Mouse (Mus musculus) heart, embryonic 16.5 days (tissue): Measurements from ENCODE around the gene Eif3j1. TPM values are rescaled to one million over a fixed set of nuclear protein-coding genes. Genes with fewer than 3 reads are reported as not detected.
"Not testable (repeated sequence)": the region's sequence is repeated elsewhere in the genome, so short reads cannot be mapped to it uniquely, and the experiment has no call there.

ENCODE experiments used
- ATAC-seq: fragments of 200-750 bp; cut with Nextera tagmentation; replicated peaks from 2 replicates; pipeline ENCODE4 v1.8.0; 2017; ENCODE audit warnings: moderate number of reproducible peaks; ENCODE audit not compliant: insufficient read depth, low FRiP score; ENCODE audit errors: extremely low read depth
- H3K27ac ChIP-seq: fragments of 300-500 bp; sonication (generic); 2 replicates; pipeline ENCODE4 v1.5.1; 2014; ENCODE audit warnings: mild to moderate bottlenecking, low read length, control low read depth, moderate library complexity
- H3K27me3 ChIP-seq: fragments of 300-500 bp; sonication (generic); 2 replicates; pipeline ENCODE4 v1.6.1; 2014; ENCODE audit warnings: low read length, mixed read lengths; ENCODE audit not compliant: control insufficient read depth, insufficient read depth
- H3K36me3 ChIP-seq: fragments of 300-500 bp; sonication (generic); 2 replicates; pipeline ENCODE4 v1.6.1; 2014; ENCODE audit not compliant: control insufficient read depth, insufficient read depth
- H3K4me1 ChIP-seq: fragments of 300-500 bp; sonication (generic); 2 replicates; pipeline ENCODE4 v1.6.1; 2014; ENCODE audit warnings: low read length, mixed read lengths; ENCODE audit not compliant: control insufficient read depth, insufficient read depth
- H3K4me2 ChIP-seq: fragments of 300-500 bp; sonication (generic); 2 replicates; pipeline ENCODE4 v1.6.1; 2014; ENCODE audit warnings: low read depth, mild to moderate bottlenecking, control low read depth, low read length
- H3K4me3 ChIP-seq: fragments of 300-500 bp; sonication (generic); 2 replicates; pipeline ENCODE4 v1.5.1; 2014; ENCODE audit warnings: mild to moderate bottlenecking, control low read depth, low read length
- H3K9ac ChIP-seq: fragments of 300-500 bp; sonication (generic); 2 replicates; pipeline ENCODE4 v1.6.1; 2014; ENCODE audit warnings: low read length, control low read depth
- H3K9me3 ChIP-seq: fragments of 300-500 bp; sonication (generic); replicated peaks from 2 replicates; pipeline ENCODE4 v1.6.1; 2016; ENCODE audit warnings: low read length; ENCODE audit not compliant: control insufficient read depth
- WGBS: fragments of 180-500 bp; shearing (Covaris S2); extraction: QIAGEN DNeasy Blood & Tissue Kit; methylation state at CpG from one replicate; pipeline ENCODE4 v1.1.7; 2014; 5-methylcytosine and 5-hydroxymethylcytosine counted together
- microRNA-seq: library from miRNA; unstranded; fragments of <30 nt; microRNA quantifications from one replicate; pipeline ENCODE4, GENCODE M21; 2017
- polyA plus RNA-seq: library from polyadenylated mRNA; unstranded; fragments of >200 nt; fragmentation: Nextera tagmentation; extraction: Ambion mirVana; gene quantifications from 2 replicates; pipeline ENCODE4 v1.2.1, GENCODE M21; 2015

Gene Eif3j1
- polyA plus RNA-seq, 1 experiment from 2014 or later: 10.6 TPM

- 43% methylated on average over 7 of the region's 7 CpGs for WGBS
- no peak overlapping the region for H3K27ac ChIP-seq
- H3K4me2 ChIP-seq: no peak overlapping the region
- H3K9me3 ChIP-seq: no peaks in the 10 kb centered on the region
- H3K4me3 ChIP-seq: no peak overlapping the region
- no peak for ATAC-seq
- peaks cover 16% of the 10 kb centered on the region for H3K36me3 ChIP-seq
- H3K9ac ChIP-seq: no peak overlapping the region
- no peaks in the 10 kb centered on the region for H3K27me3 ChIP-seq
- 0 out of 2 replicates have a peak, but pooled peaks cover 2% of the 10 kb centered on the region for H3K4me1 ChIP-seq
These were observed 53.5 kb downstream of the Eif3j1 start for GRCm38 (mm10) chr2:122081728-122082456.

- no peak overlapping the region for H3K9ac ChIP-seq
- H3K4me3 ChIP-seq: no peak overlapping the region
- H3K9me3 ChIP-seq: no peaks in the 10 kb centered on the region
- H3K27me3 ChIP-seq: no peaks in the 10 kb centered on the region
- WGBS: 62% methylated on average over 4 of the region's 4 CpGs
- peaks cover 17% of the 10 kb centered on the region for H3K36me3 ChIP-seq
- H3K27ac ChIP-seq: no peak overlapping the region
- ATAC-seq: no peak
- 0 out of 2 replicates have a peak, but pooled peaks cover 2% of the 10 kb centered on the region for H3K4me1 ChIP-seq
- no peak overlapping the region for H3K4me2 ChIP-seq
These were observed 58.1 kb downstream of the Eif3j1 start for GRCm38 (mm10) chr2:122086446-122086845.

DNA sequence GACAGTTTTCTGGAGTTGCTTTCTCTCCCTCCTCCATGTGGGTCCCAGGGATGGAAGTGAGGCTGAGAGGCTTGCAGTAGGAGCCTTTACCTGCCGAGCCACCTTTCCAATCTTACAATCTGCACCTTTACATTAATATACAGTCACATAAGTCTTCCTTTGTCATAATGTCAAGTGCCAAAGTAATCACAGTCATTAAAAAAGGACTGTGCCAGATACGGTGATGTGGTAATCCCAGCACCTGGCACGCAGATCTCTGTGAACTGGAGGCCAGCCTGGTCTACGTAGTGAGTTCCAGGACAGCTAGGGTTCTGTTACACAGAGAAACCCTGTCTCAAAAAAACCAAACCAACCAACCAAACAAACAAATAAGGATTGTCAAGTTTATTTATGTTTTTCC, 65.5 kb downstream of the Eif3j1 start:
- ATAC-seq: no peak
- WGBS: 84% methylated on average over 4 of the region's 4 CpGs

DNA sequence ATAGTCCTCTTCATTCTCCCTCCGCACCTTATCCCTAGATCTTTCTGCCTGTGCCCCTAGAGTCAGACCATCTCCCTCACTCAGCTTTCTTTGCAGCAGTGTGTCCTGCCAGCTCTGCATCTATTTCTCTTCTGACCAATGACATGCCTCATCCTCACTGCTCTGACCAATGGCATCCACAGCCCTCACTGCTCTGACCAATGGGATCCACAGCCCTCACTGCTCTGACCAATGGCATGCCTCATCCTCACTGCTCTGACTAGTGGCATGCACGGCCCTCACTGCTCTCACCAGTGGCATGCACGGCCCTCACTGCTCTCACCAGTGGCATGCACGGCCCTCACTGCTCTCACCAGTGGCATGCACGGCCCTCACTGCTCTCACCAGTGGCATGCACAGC, 69.3 kb downstream of the Eif3j1 start:
- WGBS: 79% methylated on average over 5 of the region's 5 CpGs
- H3K9ac ChIP-seq, H3K4me1 ChIP-seq, H3K27ac ChIP-seq, ATAC-seq, H3K4me3 ChIP-seq, H3K4me2 ChIP-seq, H3K27me3 ChIP-seq, H3K9me3 ChIP-seq: not testable (repeated sequence)
- H3K36me3 ChIP-seq: peaks cover 27% of the 10 kb centered on the region

More for the DNA sequence above, 65.5 kb downstream of the Eif3j1 start:
- no peaks in the 10 kb centered on the region for H3K9me3 ChIP-seq
- no peak overlapping the region for H3K4me2 ChIP-seq
- H3K4me1 ChIP-seq: no peaks in the 10 kb centered on the region
- H3K4me3 ChIP-seq: no peak overlapping the region
- peaks cover 37% of the 10 kb centered on the region for H3K36me3 ChIP-seq
- H3K27ac ChIP-seq: no peak overlapping the region
- H3K27me3 ChIP-seq: no peaks in the 10 kb centered on the region
- H3K9ac ChIP-seq: no peak overlapping the region

DNA sequence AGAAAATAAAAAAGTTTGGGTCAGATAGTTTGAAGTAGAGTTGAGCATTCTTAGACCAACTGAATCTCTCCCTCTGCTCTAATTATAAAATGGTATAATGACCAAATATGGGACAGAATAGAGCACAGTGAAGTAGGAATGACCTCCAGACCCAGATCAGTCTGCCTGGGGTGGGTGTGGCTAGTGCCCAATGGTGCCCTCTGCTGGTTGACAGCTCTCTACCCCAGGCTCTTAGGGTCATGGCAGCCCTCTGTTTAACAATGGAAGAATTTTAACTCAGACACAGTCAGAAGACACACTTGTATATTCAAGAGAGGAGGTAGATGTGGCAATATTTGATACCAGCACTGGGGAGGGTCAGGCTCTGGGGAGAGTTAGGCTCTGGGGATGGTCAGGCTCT, 73.7 kb downstream of the Eif3j1 start:
- Histone ChIP-seq H3K4me1 (no peaks in the 10 kb centered on the region), H3K27ac (no peak overlapping the region), H3K27me3 (no peaks in the 10 kb centered on the region), H3K9ac (no peak overlapping the region), H3K4me2 (no peak overlapping the region), H3K36me3 (peaks cover 13% of the 10 kb centered on the region), H3K9me3 (no peaks in the 10 kb centered on the region), H3K4me3 (no peak overlapping the region)
- no peak for ATAC-seq

Small RNA genes within 50 kb of the gene (microRNA-seq; reads per million reads assigned to microRNA genes)
- not detected for gene Gm47314

Other genes with a start within 250 kb of the Eif3j1 start
- gene Frmd5, start 221.5 kb upstream of the Eif3j1 start, polyA plus RNA-seq: 54.7 and 68.3 TPM in 2 replicates
- 9.2 and 9.9 TPM in 2 replicates for gene Casc4, start 161.6 kb upstream of the Eif3j1 start, polyA plus RNA-seq
- gene Ctdspl2, start 72.5 kb upstream of the Eif3j1 start, polyA plus RNA-seq: 34.3 and 34.6 TPM in 2 replicates
- 0.08 and 0.14 TPM in 2 replicates for gene Mageb3, start 72.5 kb upstream of the Eif3j1 start, polyA plus RNA-seq
- 4.5 and 5.1 TPM in 2 replicates for gene Spg11, start 89.8 kb downstream of the Eif3j1 start, polyA plus RNA-seq
- 233 and 403 TPM in 2 replicates for gene B2m, start 119.1 kb downstream of the Eif3j1 start, polyA plus RNA-seq
- 0.14 TPM in 1 of 2 replicates, not detected in the other for gene Trim69, start 132.2 kb downstream of the Eif3j1 start, polyA plus RNA-seq
- gene Patl2, start 157.6 kb downstream of the Eif3j1 start, polyA plus RNA-seq: 0.18 TPM in 1 of 2 replicates, not detected in the other
- gene Terb2, start 157.7 kb downstream of the Eif3j1 start, polyA plus RNA-seq: not detected in 2 replicates
- gene Sord, start 206.2 kb downstream of the Eif3j1 start, polyA plus RNA-seq: 62.2 and 73.7 TPM in 2 replicates